Mouse (Mus musculus) thymus, adult 2 months (tissue): ENCODE measurements around the gene Flnb. TPM values are rescaled to one million over a fixed set of nuclear protein-coding genes. Genes with fewer than 3 reads are reported as not detected.

Experiments
- DNase-seq: peaks from one replicate; pipeline ENCODE4 v3.0.0; 2021
- H3K27ac ChIP-seq: fragments of 200-500 bp; 2 replicates; pipeline ENCODE4 v1.5.1; 2012; ENCODE audit warnings: low read length, control low read depth; ENCODE audit not compliant: control insufficient read depth, insufficient read depth
- H3K27me3 ChIP-seq: fragments of 200-500 bp; 2 replicates; pipeline ENCODE4 v1.6.1; 2012; ENCODE audit warnings: mild to moderate bottlenecking, low read length, moderate library complexity, mixed read lengths; ENCODE audit not compliant: control insufficient read depth, insufficient read depth
- H3K36me3 ChIP-seq: fragments of 200-500 bp; 2 replicates; pipeline ENCODE4 v1.6.1; 2012; ENCODE audit warnings: mild to moderate bottlenecking, low read length, moderate library complexity; ENCODE audit not compliant: control insufficient read depth, insufficient read depth
- H3K4me1 ChIP-seq: fragments of 200-500 bp; replicated peaks from 2 replicates; pipeline ENCODE4 v1.6.1; 2012; ENCODE audit warnings: low read length; ENCODE audit not compliant: control insufficient read depth, insufficient read depth
- H3K4me3 ChIP-seq: fragments of 200-500 bp; 2 replicates; pipeline ENCODE4 v1.5.1; 2012; ENCODE audit warnings: mild to moderate bottlenecking, low read length, control low read depth, moderate library complexity; ENCODE audit not compliant: control insufficient read depth, insufficient read depth
- CTCF ChIP-seq: fragments of 200-500 bp; IDR thresholded peaks from 2 replicates; pipeline ENCODE4 v1.5.1; 2012; ENCODE audit warnings: mild to moderate bottlenecking, control low read depth, low read length, moderate library complexity, borderline replicate concordance; ENCODE audit not compliant: control insufficient read depth, poor library complexity, insufficient read depth; ENCODE audit errors: extremely low read depth
- POLR2A ChIP-seq: fragments of 200-500 bp; IDR thresholded peaks from 2 replicates; pipeline ENCODE4 v1.6.1; 2012; ENCODE audit warnings: mild to moderate bottlenecking, low read length, control low read depth, moderate library complexity; ENCODE audit not compliant: control insufficient read depth, poor library complexity, insufficient read depth; ENCODE audit errors: extremely low read depth
- WGBS: fragments of 180-500 bp; shearing (Covaris S2); methylation state at CpG from one replicate; pipeline ENCODE4 v1.1.7; 2018; 5-methylcytosine and 5-hydroxymethylcytosine counted together
- polyA plus RNA-seq: library from polyadenylated mRNA; depleted of rRNA; stranded (reverse); fragments of >200 nt; gene quantifications from 2 replicates; pipeline ENCODE4 v1.2.3, GENCODE M21; 2012

Flnb gene
- polyA plus RNA-seq, 1 experiment: 26.4 TPM

GRCm38 (mm10) chr14:7838564-7839089 is 20.9 kb downstream of the Flnb start:
- no peak overlapping the region for H3K27ac ChIP-seq
- no peak for DNase-seq
- no peaks in the 10 kb centered on the region for H3K36me3 ChIP-seq
- WGBS: 86% methylated on average over 5 of the region's 5 CpGs
- TF ChIP-seq CTCF (no peak), POLR2A (no peak)
- H3K4me3 ChIP-seq: no peak overlapping the region
- 0 out of 2 replicates have a peak, but pooled peaks cover 5% of the 10 kb centered on the region for H3K4me1 ChIP-seq
- no peaks in the 10 kb centered on the region for H3K27me3 ChIP-seq

DNA sequence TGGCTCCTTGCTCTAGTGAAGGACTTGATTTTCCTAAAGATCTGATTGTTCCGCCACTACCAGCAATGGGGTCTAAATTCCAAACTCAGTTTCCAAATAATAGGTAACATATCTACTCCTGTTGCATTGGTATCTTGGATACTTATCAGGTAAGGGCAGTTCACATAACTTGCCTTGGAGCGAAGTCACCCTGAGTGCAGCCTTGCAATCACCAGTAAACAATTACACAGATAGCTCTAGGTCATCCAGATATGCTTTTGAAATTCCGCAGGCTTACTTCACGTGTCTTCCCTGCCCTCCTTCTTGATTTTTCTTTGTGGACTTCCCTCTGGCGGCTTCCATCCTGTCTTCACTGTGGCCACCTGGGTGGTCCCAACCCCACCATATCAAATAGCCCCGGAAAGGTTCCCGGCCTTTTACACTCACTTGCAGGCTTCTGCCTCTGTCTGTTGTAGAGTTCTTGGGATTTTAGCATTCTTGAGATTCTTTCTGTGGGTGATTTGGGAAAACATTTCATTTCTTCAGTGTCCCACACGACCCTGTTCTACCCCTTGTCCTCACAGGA is 22.3 kb downstream of the Flnb start:
- DNase-seq: no peak
- TF ChIP-seq POLR2A (no peak), CTCF (no peak)
- 91% methylated on average over 8 of the region's 8 CpGs for WGBS
- Histone ChIP-seq H3K4me1 (peaks cover 11% of the 10 kb centered on the region), H3K27ac (no peak overlapping the region), H3K36me3 (no peaks in the 10 kb centered on the region), H3K27me3 (no peaks in the 10 kb centered on the region), H3K4me3 (no peak overlapping the region)

GRCm38 (mm10) chr14:7842631-7843332 is 25.0 kb downstream of the Flnb start:
- 88% methylated on average over 15 of the region's 15 CpGs for WGBS
- DNase-seq: no peak
- H3K27me3 ChIP-seq: no peaks in the 10 kb centered on the region
- H3K36me3 ChIP-seq: no peaks in the 10 kb centered on the region
- H3K4me3 ChIP-seq: no peak overlapping the region
- TF ChIP-seq CTCF: no peak
- TF ChIP-seq POLR2A: no peak
- H3K27ac ChIP-seq: no peak overlapping the region
- peaks cover 11% of the 10 kb centered on the region for H3K4me1 ChIP-seq

GRCm38 (mm10) chr14:7846696-7847095 is 28.9 kb downstream of the Flnb start:
- peaks cover 6% of the 10 kb centered on the region for H3K4me1 ChIP-seq
- WGBS: 92% methylated on average over 4 of the region's 4 CpGs
- no peaks in the 10 kb centered on the region for H3K36me3 ChIP-seq
- no peak for DNase-seq
- no peaks in the 10 kb centered on the region for H3K27me3 ChIP-seq
- H3K4me3 ChIP-seq: no peak overlapping the region
- H3K27ac ChIP-seq: no peak overlapping the region
- TF ChIP-seq POLR2A (no peak), CTCF (no peak)

DNA sequence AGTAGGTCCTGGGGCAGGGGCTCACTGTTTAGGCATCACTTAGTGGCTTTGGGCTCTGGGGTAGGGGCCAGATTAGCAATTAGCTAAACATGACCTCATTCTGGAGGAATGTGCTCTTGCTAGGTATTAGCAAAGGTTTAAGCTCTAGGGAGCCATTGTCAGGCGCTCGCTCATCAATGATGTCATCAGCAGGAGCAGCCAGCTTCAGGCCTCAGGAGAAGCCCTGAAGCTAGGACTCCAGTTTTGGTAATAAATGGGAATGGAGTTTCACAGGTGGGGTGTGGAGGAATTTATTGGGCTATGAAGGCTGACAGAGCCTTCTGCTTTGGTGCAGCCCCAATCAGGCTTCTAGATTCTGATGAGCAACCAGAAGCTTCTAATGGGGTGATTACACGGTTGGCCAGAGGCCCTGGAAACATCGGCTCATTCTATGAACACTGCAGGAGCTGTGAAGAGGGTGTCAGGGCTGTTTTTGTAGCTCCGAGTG is 30.0 kb downstream of the Flnb start:
- TF ChIP-seq CTCF (no peak), POLR2A (no peak)
- H3K27me3 ChIP-seq: no peaks in the 10 kb centered on the region
- H3K4me1 ChIP-seq: peaks cover 6% of the 10 kb centered on the region
- WGBS: 93% methylated on average over 5 of the region's 5 CpGs
- H3K27ac ChIP-seq: no peak overlapping the region
- no peak for DNase-seq
- H3K4me3 ChIP-seq: no peak overlapping the region
- no peaks in the 10 kb centered on the region for H3K36me3 ChIP-seq

- no peak for TF ChIP-seq POLR2A
- no peak for TF ChIP-seq CTCF
- no peak overlapping the region for H3K4me3 ChIP-seq
- no peaks in the 10 kb centered on the region for H3K36me3 ChIP-seq
- no peaks in the 10 kb centered on the region for H3K27me3 ChIP-seq
- DNase-seq: no peak
- H3K4me1 ChIP-seq: no peaks in the 10 kb centered on the region
- H3K27ac ChIP-seq: no peak overlapping the region
- 71% methylated on average over 3 of the region's 3 CpGs for WGBS
Measured at GRCm38 (mm10) chr14:7850913-7851312, 33.2 kb downstream of the Flnb start.

DNA sequence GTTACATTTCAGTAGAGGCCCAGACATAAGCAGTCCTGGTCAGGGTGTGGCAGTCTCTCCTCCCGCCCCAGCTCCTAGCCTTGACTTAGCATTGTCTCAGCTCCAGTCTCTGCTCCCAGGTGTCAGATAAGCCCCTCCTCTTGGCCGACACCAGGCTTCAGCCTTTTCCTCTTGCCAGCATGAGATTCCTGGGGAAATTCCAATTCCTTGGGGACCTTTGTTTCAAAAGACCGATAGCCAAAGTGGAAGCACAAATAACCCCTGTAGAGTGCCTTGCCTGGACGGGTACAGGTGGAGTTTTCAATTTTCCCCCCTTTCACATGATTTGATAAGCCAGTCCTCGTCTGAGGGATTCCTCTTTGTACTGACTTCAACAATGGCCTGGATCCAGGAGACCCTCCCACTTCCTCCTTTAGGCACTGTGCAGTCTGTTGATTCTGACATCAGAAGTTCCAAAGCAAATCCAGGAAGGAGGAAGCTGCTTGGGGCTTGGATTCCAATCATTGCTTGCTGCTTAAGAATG is 33.8 kb downstream of the Flnb start:
- no peak for DNase-seq
- Histone ChIP-seq H3K27ac (no peak overlapping the region), H3K4me3 (no peak overlapping the region), H3K4me1 (no peaks in the 10 kb centered on the region), H3K27me3 (no peaks in the 10 kb centered on the region), H3K36me3 (no peaks in the 10 kb centered on the region)
- TF ChIP-seq POLR2A (no peak), CTCF (no peak)
- WGBS: 85% methylated on average over 5 of the region's 5 CpGs
